Mouse (Mus musculus): ENCODE measurements around the gene Zfp651. TPM values are rescaled to one million over a fixed set of nuclear protein-coding genes. Genes with fewer than 3 reads are reported as not detected.

Zfp651 gene
- total RNA-seq, 1 experiment = 8.0 TPM

- DNase-seq (ENCODE audit: low read depth, low spot score) = no peak
- Histone ChIP-seq H3K36me3 (ENCODE audit: control insufficient read depth, insufficient read depth, low read length, poor library complexity, severe bottlenecking) (no peaks in the 10 kb centered on the region), H3K27ac (ENCODE audit: insufficient read depth, low read depth, low read length, poor library complexity, severe bottlenecking) (no peak overlapping the region), H3K9me3 (ENCODE audit: control insufficient read depth, insufficient read depth, low read depth, low read length) (no peaks in the 10 kb centered on the region), H3K9ac (ENCODE audit: insufficient read depth, low read depth, low read length, poor library complexity, severe bottlenecking) (no peak overlapping the region), H3K4me3 (ENCODE audit: insufficient read depth in 1 of 2, low read depth in 1 of 2, low read length in 2 of 2, poor library complexity in 1 of 2, severe bottlenecking in 1 of 2) (no peak overlapping the region), H3K4me1 (ENCODE audit: control insufficient read depth in 2 of 2, insufficient read depth in 2 of 2, low read length in 2 of 2, poor library complexity in 1 of 2) (peaks cover 0 to 7% of the 10 kb centered on the region in 2 experiments; a peak in 1 of 4 replicates)
- TF ChIP-seq ZNF384 (IDR thresholded peaks at IDR 0.05; ENCODE audit: low read depth, low read length) (no peak), CHD2 (IDR thresholded peaks at IDR 0.05; ENCODE audit: low read depth, low read length) (no peak)
- in situ Hi-C loops (cut with MboI; ENCODE audit: low sequenced_read_pairs in 2 of 2, unreplicated experiment in 2 of 2) = no loop called here
Measured at GRCm38 (mm10) chr9:121794972-121795539, 35.9 kb downstream of the Zfp651 start.

- in situ Hi-C loops (cut with MboI; ENCODE audit: low sequenced_read_pairs in 2 of 2, unreplicated experiment in 2 of 2) = no loop called here
- Histone ChIP-seq H3K27ac (ENCODE audit: insufficient read depth, low read depth, low read length, poor library complexity, severe bottlenecking) (no peak overlapping the region), H3K4me1 (ENCODE audit: control insufficient read depth in 2 of 2, insufficient read depth in 2 of 2, low read length in 2 of 2, poor library complexity in 1 of 2) (peaks cover 0 to 7% of the 10 kb centered on the region in 2 experiments; a peak in 1 of 4 replicates), H3K4me3 (ENCODE audit: insufficient read depth in 1 of 2, low read depth in 1 of 2, low read length in 2 of 2, poor library complexity in 1 of 2, severe bottlenecking in 1 of 2) (no peak overlapping the region), H3K9me3 (ENCODE audit: control insufficient read depth, insufficient read depth, low read depth, low read length) (no peaks in the 10 kb centered on the region), H3K9ac (ENCODE audit: insufficient read depth, low read depth, low read length, poor library complexity, severe bottlenecking) (no peak overlapping the region), H3K36me3 (ENCODE audit: control insufficient read depth, insufficient read depth, low read length, poor library complexity, severe bottlenecking) (no peaks in the 10 kb centered on the region)
- DNase-seq (ENCODE audit: low read depth, low spot score) = no peak
- TF ChIP-seq ZC3H11A (IDR thresholded peaks at IDR 0.05; ENCODE audit: borderline replicate concordance, low read depth, low read length) (no peak), ZNF384 (IDR thresholded peaks at IDR 0.05; ENCODE audit: low read depth, low read length) (no peak), MAFK (IDR thresholded peaks at IDR 0.05; ENCODE audit: insufficient read depth, low read depth, low read length) (no peak)
Measured at GRCm38 (mm10) chr9:121797722-121798121, 38.6 kb downstream of the Zfp651 start.

GRCm38 (mm10) chr9:121798887-121799520, 39.9 kb downstream of the Zfp651 start:
- no peak for TF ChIP-seq ZC3H11A (IDR thresholded peaks at IDR 0.05; ENCODE audit: borderline replicate concordance, low read depth, low read length)
- H3K36me3 ChIP-seq (ENCODE audit: control insufficient read depth, insufficient read depth, low read length, poor library complexity, severe bottlenecking) = no peaks in the 10 kb centered on the region
- no peaks in the 10 kb centered on the region for H3K9me3 ChIP-seq (ENCODE audit: control insufficient read depth, insufficient read depth, low read depth, low read length)
- in situ Hi-C loops (cut with MboI; ENCODE audit: low sequenced_read_pairs in 2 of 2, unreplicated experiment in 2 of 2) = no loop called here
- no peak overlapping the region for H3K27ac ChIP-seq (ENCODE audit: insufficient read depth, low read depth, low read length, poor library complexity, severe bottlenecking)
- peaks cover 0 to 7% of the 10 kb centered on the region in 2 experiments; a peak in 1 of 4 replicates for H3K4me1 ChIP-seq (ENCODE audit: control insufficient read depth in 2 of 2, insufficient read depth in 2 of 2, low read length in 2 of 2, poor library complexity in 1 of 2)
- no peak overlapping the region for H3K4me3 ChIP-seq (ENCODE audit: insufficient read depth in 1 of 2, low read depth in 1 of 2, low read length in 2 of 2, poor library complexity in 1 of 2, severe bottlenecking in 1 of 2)
- no peak overlapping the region for H3K9ac ChIP-seq (ENCODE audit: insufficient read depth, low read depth, low read length, poor library complexity, severe bottlenecking)
- no peak for DNase-seq (ENCODE audit: low read depth, low spot score)

GRCm38 (mm10) chr9:121802747-121803146, 43.6 kb downstream of the Zfp651 start:
- in situ Hi-C loops (cut with MboI; ENCODE audit: low sequenced_read_pairs in 2 of 2, unreplicated experiment in 2 of 2) = no loop called here
- DNase-seq (ENCODE audit: low read depth, low spot score) = no peak
- no peaks in the 10 kb centered on the region for H3K36me3 ChIP-seq (ENCODE audit: control insufficient read depth, insufficient read depth, low read length, poor library complexity, severe bottlenecking)
- no peak overlapping the region for H3K27ac ChIP-seq (ENCODE audit: insufficient read depth, low read depth, low read length, poor library complexity, severe bottlenecking)
- TF ChIP-seq ZC3H11A (IDR thresholded peaks at IDR 0.05; ENCODE audit: borderline replicate concordance, low read depth, low read length) = no peak
- TF ChIP-seq ZNF384 (IDR thresholded peaks at IDR 0.05; ENCODE audit: low read depth, low read length) = no peak
- TF ChIP-seq CHD2 (IDR thresholded peaks at IDR 0.05; ENCODE audit: low read depth, low read length) = no peak
- no peak for TF ChIP-seq MAFK (IDR thresholded peaks at IDR 0.05; ENCODE audit: insufficient read depth, low read depth, low read length)
- no peak for TF ChIP-seq HCFC1 (IDR thresholded peaks at IDR 0.05; ENCODE audit: borderline replicate concordance, insufficient read depth, low read length)
- H3K4me1 ChIP-seq (ENCODE audit: control insufficient read depth in 2 of 2, insufficient read depth in 2 of 2, low read length in 2 of 2, poor library complexity in 1 of 2) = peaks cover 0 to 7% of the 10 kb centered on the region in 2 experiments; a peak in 1 of 4 replicates
- no peak overlapping the region for H3K4me3 ChIP-seq (ENCODE audit: insufficient read depth in 1 of 2, low read depth in 1 of 2, low read length in 2 of 2, poor library complexity in 1 of 2, severe bottlenecking in 1 of 2)
- H3K9me3 ChIP-seq (ENCODE audit: control insufficient read depth, insufficient read depth, low read depth, low read length) = no peaks in the 10 kb centered on the region
- H3K9ac ChIP-seq (ENCODE audit: insufficient read depth, low read depth, low read length, poor library complexity, severe bottlenecking) = no peak overlapping the region

- DNase-seq (ENCODE audit: low read depth, low spot score) = no peak
- Histone ChIP-seq H3K9me3 (ENCODE audit: control insufficient read depth, insufficient read depth, low read depth, low read length) (no peaks in the 10 kb centered on the region), H3K4me1 (ENCODE audit: control insufficient read depth in 2 of 2, insufficient read depth in 2 of 2, low read length in 2 of 2, poor library complexity in 1 of 2) (no peaks in the 10 kb centered on the region), H3K27ac (ENCODE audit: insufficient read depth, low read depth, low read length, poor library complexity, severe bottlenecking) (no peak overlapping the region), H3K36me3 (ENCODE audit: control insufficient read depth, insufficient read depth, low read length, poor library complexity, severe bottlenecking) (no peaks in the 10 kb centered on the region), H3K4me3 (ENCODE audit: insufficient read depth in 1 of 2, low read depth in 1 of 2, low read length in 2 of 2, poor library complexity in 1 of 2, severe bottlenecking in 1 of 2) (no peak overlapping the region), H3K9ac (ENCODE audit: insufficient read depth, low read depth, low read length, poor library complexity, severe bottlenecking) (no peak overlapping the region)
- TF ChIP-seq HCFC1 (IDR thresholded peaks at IDR 0.05; ENCODE audit: borderline replicate concordance, insufficient read depth, low read length) (no peak), ZNF384 (IDR thresholded peaks at IDR 0.05; ENCODE audit: low read depth, low read length) (no peak), CHD2 (IDR thresholded peaks at IDR 0.05; ENCODE audit: low read depth, low read length) (no peak), ZC3H11A (IDR thresholded peaks at IDR 0.05; ENCODE audit: borderline replicate concordance, low read depth, low read length) (no peak), MAFK (IDR thresholded peaks at IDR 0.05; ENCODE audit: insufficient read depth, low read depth, low read length) (no peak)
- in situ Hi-C loops (cut with MboI; ENCODE audit: low sequenced_read_pairs in 2 of 2, unreplicated experiment in 2 of 2) = no loop called here
Measured at GRCm38 (mm10) chr9:121807546-121807945, 48.4 kb downstream of the Zfp651 start.
